Mouse (Mus musculus): ENCODE data around the gene Aarsd1. TPM values are rescaled to one million over a fixed set of nuclear protein-coding genes. Genes with fewer than 3 reads are reported as not detected.
"Not testable (repeated sequence)": the region's sequence is repeated elsewhere in the genome, so short reads cannot be mapped to it uniquely, and the experiment has no call there.

Aarsd1 gene
- total RNA-seq, 4 experiments from 2014 or later = 17.4 to 25.9 (median 25.2) TPM

- DNase-seq (ENCODE audit: low spot score in 2 of 2) = no peak
Measured at GRCm38 (mm10) chr11:101378926-101379325, 38.5 kb downstream of the Aarsd1 start.

- not testable (repeated sequence) for DNase-seq (ENCODE audit: low spot score in 2 of 2)
Measured at GRCm38 (mm10) chr11:101378196-101378595, 39.2 kb downstream of the Aarsd1 start.

- DNase-seq (ENCODE audit: low spot score in 2 of 2) = no peak
Measured at GRCm38 (mm10) chr11:101374421-101374938, 42.9 kb downstream of the Aarsd1 start.

GRCm38 (mm10) chr11:101370141-101370540 is 47.3 kb downstream of the Aarsd1 start:
- no peak for DNase-seq (ENCODE audit: low spot score in 2 of 2)

GRCm38 (mm10) chr11:101367326-101367935 is 50.0 kb downstream of the Aarsd1 start, which contains the start of gene G6pc:
G6pc (plus strand) TSS chr11:101367561.
- no peak for DNase-seq (ENCODE audit: low spot score in 2 of 2)

GRCm38 (mm10) chr11:101364531-101364931 is 52.9 kb downstream of the Aarsd1 start:
- DNase-seq (ENCODE audit: low spot score in 2 of 2) = no peak

GRCm38 (mm10) chr11:101360651-101361113 is 56.7 kb downstream of the Aarsd1 start:
- no peak for DNase-seq (ENCODE audit: low spot score in 2 of 2)

GRCm38 (mm10) chr11:101359776-101360175 is 57.6 kb downstream of the Aarsd1 start:
- no peak for DNase-seq (ENCODE audit: low spot score in 2 of 2)

- no peak for DNase-seq (ENCODE audit: low spot score in 2 of 2)
Measured at GRCm38 (mm10) chr11:101357505-101358182, 59.8 kb downstream of the Aarsd1 start.

Small RNA genes within 50 kb of the gene (microRNA-seq; reads per million reads assigned to microRNA genes)
- gene Mir6929 = 4.2 reads per million

Other genes starting within 250 kb of the Aarsd1 start
- gene Cntnap1, start 247.1 kb downstream of the Aarsd1 start, total RNA-seq (2022) = 1 to 10 TPM in 1 of 4 experiments, under 1 TPM in 3; 0.67 to 1.3 (median 0.81) TPM
- 10 to 100 TPM; 25.6 to 38.5 (median 33.9) TPM for gene Plekhh3, start 246.3 kb downstream of the Aarsd1 start, total RNA-seq (2022)
- gene Ccr10, start 242.2 kb downstream of the Aarsd1 start, total RNA-seq (2022) = not detected
- gene Ezh1, start 191.2 kb downstream of the Aarsd1 start, total RNA-seq (2022) = 10 to 100 TPM; 24.3 to 31.0 (median 26.2) TPM
- 10 to 100 TPM; 19.3 to 28.6 (median 25.4) TPM for gene Ramp2, start 171.6 kb downstream of the Aarsd1 start, total RNA-seq (2022)
- 10 to 100 TPM; 44.9 to 48.1 (median 47.2) TPM for gene Vps25, start 163.9 kb downstream of the Aarsd1 start, total RNA-seq (2022)
- gene Wnk4, start 157.0 kb downstream of the Aarsd1 start, total RNA-seq (2022) = under 1 TPM in 3 of 4 experiments, not detected in 1; 0.12 to 0.49 (median 0.32) TPM
- gene Cntd1, start 138.6 kb downstream of the Aarsd1 start, total RNA-seq (2022) = under 1 TPM in 3 of 4 experiments, not detected in 1; 0.29 to 0.53 (median 0.34) TPM
- 10 to 100 TPM; 71.9 to 80.9 (median 76.5) TPM for gene Coa3, start 138.5 kb downstream of the Aarsd1 start, total RNA-seq (2022)
- gene Becn1, start 115.3 kb downstream of the Aarsd1 start, total RNA-seq (2022) = 100 to 1,000 TPM in 2 of 4 experiments, 10 to 100 TPM in 2; 86.0 to 113 (median 101) TPM
- gene Psme3, start 101.4 kb downstream of the Aarsd1 start, total RNA-seq (2022) = 10 to 100 TPM; 59.5 to 80.8 (median 69.4) TPM
- 1 to 10 TPM in 1 of 4 experiments, under 1 TPM in 3; 0.46 to 1.1 (median 0.59) TPM for gene Aoc2, start 92.6 kb downstream of the Aarsd1 start, total RNA-seq (2022)
- 10 to 100 TPM in 1 of 4 experiments, 1 to 10 TPM in 3; 2.0 to 11.5 (median 5.1) TPM for gene Aoc3, start 87.0 kb downstream of the Aarsd1 start, total RNA-seq (2022)
- under 1 TPM in 1 of 4 experiments, not detected in 3; 0.16 TPM for gene G6pc, start 50.1 kb downstream of the Aarsd1 start, total RNA-seq (2022)
- 10 to 100 TPM in 2 of 4 experiments, 1 to 10 TPM in 2; 4.4 to 13.0 (median 8.2) TPM for gene Gm27029, start 7.2 kb upstream of the Aarsd1 start, total RNA-seq (2022)
- gene Rundc1, start 7.5 kb upstream of the Aarsd1 start, total RNA-seq (2022) = 1 to 10 TPM; 7.7 to 8.5 (median 7.9) TPM
- 10 to 100 TPM; 82.1 to 86.1 (median 84.0) TPM for gene Ptges3l, start 7.7 kb upstream of the Aarsd1 start, total RNA-seq (2022)
- gene Rpl27, start 24.7 kb upstream of the Aarsd1 start, total RNA-seq (2022) = 10 to 100 TPM; 20.8 to 47.8 (median 31.7) TPM
- gene Ifi35, start 30.8 kb upstream of the Aarsd1 start, total RNA-seq (2022) = 1 to 10 TPM; 7.4 to 9.7 (median 8.7) TPM
- gene Rnd2, start 47.4 kb upstream of the Aarsd1 start, total RNA-seq (2022) = 1 to 10 TPM; 2.4 to 3.9 (median 3.5) TPM
- gene Vat1, start 48.6 kb upstream of the Aarsd1 start, total RNA-seq (2022) = 10 to 100 TPM in 2 of 4 experiments, 1 to 10 TPM in 2; 7.9 to 14.0 (median 9.8) TPM
- gene Brca1, start 134.3 kb upstream of the Aarsd1 start, total RNA-seq (2022) = under 1 TPM in 2 of 4 experiments, not detected in 2; 0.07 to 0.11 TPM
- gene Nbr1, start 134.5 kb upstream of the Aarsd1 start, total RNA-seq (2022) = 10 to 100 TPM; 61.4 to 66.8 (median 65.4) TPM
- 1 to 10 TPM in 2 of 4 experiments, under 1 TPM in 2; 0.61 to 1.8 (median 1.0) TPM for gene Tmem106a, start 164.6 kb upstream of the Aarsd1 start, total RNA-seq (2022)
- gene Gm11634, start 181.6 kb upstream of the Aarsd1 start, total RNA-seq (2022) = not detected
- 10 to 100 TPM; 29.7 to 40.5 (median 33.7) TPM for gene Rdm1, start 209.6 kb upstream of the Aarsd1 start, total RNA-seq (2022)
- 10 to 100 TPM in 1 of 4 experiments, 1 to 10 TPM in 3; 4.6 to 10.2 (median 5.7) TPM for gene Arl4d, start 247.9 kb upstream of the Aarsd1 start, total RNA-seq (2022)